Comparison of ENCODE assay signal across 11 mouse cellular contexts in the genomic region with DNA sequence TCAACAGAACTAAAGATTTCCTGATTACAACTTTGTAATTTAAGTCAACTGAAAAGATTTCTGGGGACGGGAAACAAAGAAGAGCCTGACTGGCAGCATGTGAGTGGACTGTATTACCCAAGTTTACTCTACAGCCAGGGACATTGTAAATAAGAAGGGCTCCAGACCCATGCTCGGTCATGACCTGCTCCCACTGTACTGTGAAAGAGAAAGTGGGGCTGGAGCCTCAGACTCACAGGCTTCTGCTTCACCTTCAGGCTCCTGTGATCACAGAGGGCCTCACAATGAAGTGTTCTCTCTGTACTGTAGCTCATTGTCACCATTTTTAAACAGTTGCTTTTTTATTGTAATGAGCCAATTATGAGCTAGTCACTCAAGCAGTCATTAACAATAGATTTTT. TPM values are rescaled to one million over a fixed set of nuclear protein-coding genes. Genes with fewer than 3 reads are reported as not detected.
DNase-seq lines count a peak whose midpoint lies in the region; ATAC-seq lines count a peak whose summit lies in the region.
"Had no signal": no experiment of that assay in that cellular context is flagged by ENCODE, and none has a peak within 500 bp of the region (broad histone marks: within the 10 kb centered on the region; RNA-seq: fewer than 3 reads in every experiment).

No protein-coding gene starts in this region.

- no peak overlapping the region for H3K4me2 ChIP-seq in kidney, embryonic 15.5 days
- 0 out of 2 replicates have a peak overlapping the region, but pooled peaks have one; percentile 3 for H3K4me2 ChIP-seq in forebrain, embryonic 16.5 days (ENCODE audit: low read length)

- 0 out of 2 replicates have a peak, but pooled peaks cover 2% of the 10 kb centered on the region for H3K4me1 ChIP-seq in kidney, embryonic 15.5 days
- H3K4me1 ChIP-seq in forebrain, embryonic 16.5 days (replicated peaks; ENCODE audit: control insufficient read depth, insufficient read depth, low read length), result peaks cover 3% of the 10 kb centered on the region; the same call in 1 of the 2 replicates
- H3K4me1 ChIP-seq: heart, embryonic 10.5 days had no signal

- no peak overlapping the region for H3K4me3 ChIP-seq in kidney, embryonic 15.5 days (replicated peaks)
- no peak overlapping the region for H3K4me3 ChIP-seq in forebrain, embryonic 16.5 days (replicated peaks; ENCODE audit: low read length)
- H3K4me3 ChIP-seq: heart, embryonic 10.5 days had no signal

- no peak for DNase-seq in kidney, adult 8-10 months
- peak; percentile 26 for DNase-seq in embryo, embryonic 10 days (ENCODE audit: low spot score)
- DNase-seq in lung, postnatal 36 days, result peak; percentile 28
- DNase-seq in cerebellum, postnatal 10 days, result no peak
- no peak for DNase-seq in urinary bladder, postnatal 25 days (ENCODE audit: low spot score)
- no peak for DNase-seq in T-cell, adult 2 months (ENCODE audit: low spot score)
- DNase-seq: cerebellum, adult 9-11 months had no signal

- peak; percentile 92 for ATAC-seq in kidney, embryonic 15.5 days (replicated peaks; ENCODE audit: low FRiP score)
- ATAC-seq in forebrain, embryonic 16.5 days, result peak; percentile 87
- ATAC-seq: intestine, embryonic 16.5 days had no signal

- 22% methylated on average over 2 of the region's 2 CpGs for WGBS in kidney, embryonic 15.5 days
- WGBS in forebrain, embryonic 16.5 days, result 2% methylated on average over 2 of the region's 2 CpGs

- no peaks in the 10 kb centered on the region for H3K9me3 ChIP-seq in kidney, embryonic 15.5 days (replicated peaks)
- no peaks in the 10 kb centered on the region for H3K9me3 ChIP-seq in forebrain, embryonic 16.5 days (ENCODE audit: control insufficient read depth, low read length)
- H3K9me3 ChIP-seq: heart, embryonic 10.5 days had no signal

- no peaks in the 10 kb centered on the region for H3K27me3 ChIP-seq in kidney, embryonic 15.5 days
- no peaks in the 10 kb centered on the region for H3K27me3 ChIP-seq in forebrain, embryonic 16.5 days (replicated peaks; ENCODE audit: control insufficient read depth, insufficient read depth, low read length)

- no peaks in the 10 kb centered on the region for H3K36me3 ChIP-seq in kidney, embryonic 15.5 days
- no peaks in the 10 kb centered on the region for H3K36me3 ChIP-seq in forebrain, embryonic 16.5 days (ENCODE audit: control insufficient read depth, insufficient read depth)
- H3K36me3 ChIP-seq: heart, embryonic 10.5 days had no signal

- H3K27ac ChIP-seq in kidney, embryonic 15.5 days, result peak overlapping the region; percentile 51; the same call in 1 of the 2 replicates
- H3K27ac ChIP-seq in forebrain, embryonic 16.5 days (ENCODE audit: low read length), result peak overlapping the region; percentile 52
- H3K27ac ChIP-seq: heart, embryonic 10.5 days had no signal

- no peak overlapping the region for H3K9ac ChIP-seq in kidney, embryonic 15.5 days
- H3K9ac ChIP-seq in forebrain, embryonic 16.5 days (replicated peaks; ENCODE audit: low read depth, low read length), result no peak overlapping the region

RNA-seq across cellular contexts. Expression of gene Dph6, which starts 44.7 kb away (rescaled TPM):
- polyA plus RNA-seq in kidney, embryonic 15.5 days (2015; fragmentation: Nextera tagmentation; extraction: Ambion mirVana), result 30.0 and 31.4 TPM in 2 replicates
- 18.7 and 20.2 TPM in 2 replicates for polyA plus RNA-seq in forebrain, embryonic 16.5 days (2015; fragmentation: Nextera tagmentation; extraction: Ambion mirVana)

Comparison
In these comparisons a context has a peak if more than half of its experiments do, and no peak if none do; other contexts are left out.
1. DNase-seq: peak in embryo, embryonic 10 days (single experiment) and lung, postnatal 36 days (single experiment); none in kidney, adult 8-10 months (0 of 2), cerebellum, postnatal 10 days (0 of 2), urinary bladder, postnatal 25 days (single experiment) and T-cell, adult 2 months (single experiment).